Mouse (Mus musculus) induced T-regulatory cell, adult 2 months (primary cell): ENCODE results near the gene Mtx3.

Experiments used
- DNase-seq: peaks from one replicate; pipeline ENCODE4 v3.0.0-alpha.2; 2012; ENCODE audit warnings: low read depth

Mtx3 gene

DNA sequence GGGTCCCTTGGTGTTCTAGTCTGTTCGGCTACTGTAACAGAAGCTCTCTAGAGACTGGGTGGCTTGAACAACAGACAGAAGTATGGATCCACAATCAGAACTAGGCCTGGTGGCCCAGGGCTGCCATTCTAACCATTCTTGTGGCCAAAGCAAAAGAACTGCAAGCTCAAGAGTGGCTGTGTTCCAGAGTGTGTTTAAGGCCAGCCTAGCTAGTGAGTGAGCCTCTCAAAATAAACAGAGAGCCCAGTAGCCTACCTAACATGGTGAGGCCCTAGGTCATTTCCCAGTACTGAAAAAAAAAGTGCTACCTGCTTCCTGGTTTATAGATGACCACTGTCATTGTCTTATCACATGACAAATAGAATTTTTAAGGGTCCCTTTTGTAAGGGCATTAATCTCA, 39.6 kb downstream of the Mtx3 start:
- no peak for DNase-seq

DNA sequence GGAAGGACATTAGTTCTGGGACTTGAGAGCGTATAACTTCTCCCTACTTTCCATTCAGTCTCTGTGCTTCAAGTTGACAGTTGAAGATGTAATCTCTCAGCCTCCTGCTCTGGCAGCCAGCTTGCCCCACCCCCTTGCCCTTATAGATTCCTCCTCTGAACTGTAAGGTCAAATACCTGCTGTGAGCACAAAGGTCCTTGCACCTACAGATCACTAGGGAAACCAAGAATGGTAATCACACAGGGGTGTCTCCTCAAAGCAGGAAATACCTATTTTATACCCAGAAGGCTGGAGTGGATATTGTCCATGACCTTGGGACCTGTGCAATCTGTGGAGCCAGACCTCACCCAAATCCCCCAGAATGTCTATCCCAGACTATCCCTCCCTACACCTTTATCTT, 40.4 kb downstream of the Mtx3 start:
- no peak for DNase-seq

DNA sequence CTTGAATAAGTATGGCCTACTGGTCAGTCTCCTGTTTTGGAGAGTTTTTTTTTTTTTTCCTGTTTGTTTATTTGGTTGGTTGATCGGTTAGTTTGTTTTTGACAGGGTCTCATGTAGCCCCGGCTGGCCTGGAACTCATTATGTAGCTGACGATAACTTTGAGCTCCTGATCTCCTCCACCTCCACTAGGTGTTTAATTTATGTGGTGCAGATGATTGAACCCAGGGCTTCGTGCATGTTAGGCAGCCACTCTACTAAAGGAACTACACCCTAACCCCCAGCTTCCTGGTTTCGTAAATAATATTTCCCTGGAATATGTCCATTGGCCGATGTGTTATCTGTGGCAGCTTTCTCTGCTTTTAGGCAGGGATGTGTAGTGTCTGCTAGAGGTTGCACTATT, 54.5 kb downstream of the Mtx3 start:
- DNase-seq: no peak

DNA sequence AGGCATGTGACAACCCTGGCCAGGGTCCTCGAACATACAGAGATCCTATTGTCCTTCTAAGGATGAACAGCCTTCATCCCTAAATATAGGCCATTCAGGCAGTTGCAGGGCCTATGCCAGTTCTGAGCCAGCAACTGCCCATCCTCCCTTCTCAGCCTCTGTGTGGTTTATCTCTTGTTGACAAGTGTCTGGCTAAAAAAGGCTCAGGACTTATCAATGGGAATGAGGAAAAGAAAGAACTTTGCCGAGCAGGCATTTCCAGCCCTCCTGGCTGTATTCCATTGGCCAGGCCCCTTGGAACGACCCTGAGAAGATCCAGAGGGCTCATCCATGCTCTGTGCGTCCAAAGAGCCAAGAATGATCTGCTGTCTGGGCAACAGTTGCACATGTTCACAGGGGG, 58.7 kb downstream of the Mtx3 start:
- DNase-seq: no peak

DNA sequence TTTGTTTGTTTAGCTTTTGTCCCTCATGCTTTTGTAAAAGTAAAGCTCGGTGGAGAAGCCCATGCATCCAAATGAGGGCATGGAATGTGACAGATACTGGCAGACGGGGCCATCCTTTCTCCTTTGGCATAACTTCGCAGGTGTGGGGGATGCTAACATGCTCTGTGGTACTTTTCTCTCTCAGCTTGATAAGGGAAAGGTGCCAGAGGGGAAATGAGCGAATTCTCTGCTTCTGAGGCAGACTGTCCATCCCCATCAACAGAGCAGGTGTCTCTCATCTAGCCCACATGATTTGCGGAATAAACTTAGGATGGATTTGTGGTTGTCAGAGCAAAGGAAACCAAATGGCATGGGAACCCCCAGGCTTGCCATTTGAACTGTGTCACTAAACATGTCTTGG, 61.4 kb downstream of the Mtx3 start:
- no peak for DNase-seq

DNA sequence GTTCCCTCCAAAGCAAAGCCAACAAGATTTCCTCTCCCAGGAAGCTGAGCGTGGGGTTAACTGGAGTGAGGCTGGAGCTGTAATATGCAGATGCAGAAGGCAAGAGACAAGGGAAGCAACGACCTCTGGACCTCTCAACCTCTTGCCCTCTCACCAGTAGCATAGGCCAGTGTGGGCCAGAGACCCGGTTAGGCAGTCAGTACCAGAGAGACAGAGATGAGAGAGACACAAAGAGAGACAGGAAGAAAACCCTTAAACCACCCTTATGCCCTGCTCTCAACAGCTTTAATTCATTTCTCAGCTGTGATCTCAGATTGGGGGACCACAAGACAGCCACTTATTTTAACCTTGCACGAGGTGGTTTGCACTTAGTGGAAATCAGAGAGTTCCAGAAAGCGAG, 62.8 kb downstream of the Mtx3 start:
- no peak for DNase-seq
